Mouse (Mus musculus) c-Kit-positive CD71-negative TER-119-negative erythroid progenitor cells, embryonic 14.5 days (primary cell): ENCODE results near the gene Zbtb44.

Source experiments
- DNase-seq: peaks from one replicate; pipeline ENCODE4 v3.0.0-alpha.2; 2013; ENCODE audit warnings: low read depth

Zbtb44 gene

DNA sequence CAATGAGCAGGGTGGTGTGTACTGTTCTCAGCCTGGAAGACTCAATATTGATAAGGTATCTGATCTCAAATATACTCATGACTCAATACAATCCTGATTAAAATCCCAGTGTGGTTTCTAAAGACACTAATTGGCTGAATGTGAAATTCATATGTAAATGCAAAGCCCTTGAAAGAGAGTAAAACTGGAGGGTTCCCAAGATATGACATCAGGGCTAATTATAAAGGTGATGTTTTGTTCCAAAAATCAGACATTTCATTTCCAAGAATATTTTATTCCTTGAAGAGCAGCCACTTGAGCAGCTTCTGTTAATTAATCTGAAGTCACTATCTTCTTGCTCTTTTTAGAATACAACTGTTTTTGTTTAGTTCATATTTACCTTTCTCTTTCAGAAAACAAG lies 85.1 kb downstream of the Zbtb44 start:
- no peak for DNase-seq

DNA sequence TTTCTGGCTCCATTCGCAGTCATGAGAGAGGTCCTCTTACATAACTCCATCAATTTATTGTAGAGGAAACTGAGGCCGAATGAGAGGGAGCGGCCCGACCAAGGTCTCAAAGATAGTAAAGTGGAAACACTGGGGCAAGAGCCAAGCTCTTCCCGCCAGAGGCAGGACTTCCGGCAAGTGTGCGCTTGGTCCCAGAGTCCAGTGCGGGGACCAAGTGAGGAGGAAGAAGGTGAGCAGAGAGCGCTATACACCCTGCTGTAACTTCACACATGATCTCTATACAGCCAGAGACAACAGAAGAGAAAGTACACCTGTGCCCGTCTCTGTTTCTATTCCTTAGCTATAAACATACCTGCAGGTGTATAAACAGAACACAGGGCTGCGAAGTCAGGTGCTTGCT lies 86.6 kb downstream of the Zbtb44 start:
- no peak for DNase-seq

GRCm38 (mm10) chr9:31117488-31117887 lies 87.0 kb downstream of the Zbtb44 start:
- no peak for DNase-seq

GRCm38 (mm10) chr9:31118520-31119298 lies 88.3 kb downstream of the Zbtb44 start:
- no peak for DNase-seq

GRCm38 (mm10) chr9:31119405-31119804 lies 89.0 kb downstream of the Zbtb44 start:
- DNase-seq: no peak

DNA sequence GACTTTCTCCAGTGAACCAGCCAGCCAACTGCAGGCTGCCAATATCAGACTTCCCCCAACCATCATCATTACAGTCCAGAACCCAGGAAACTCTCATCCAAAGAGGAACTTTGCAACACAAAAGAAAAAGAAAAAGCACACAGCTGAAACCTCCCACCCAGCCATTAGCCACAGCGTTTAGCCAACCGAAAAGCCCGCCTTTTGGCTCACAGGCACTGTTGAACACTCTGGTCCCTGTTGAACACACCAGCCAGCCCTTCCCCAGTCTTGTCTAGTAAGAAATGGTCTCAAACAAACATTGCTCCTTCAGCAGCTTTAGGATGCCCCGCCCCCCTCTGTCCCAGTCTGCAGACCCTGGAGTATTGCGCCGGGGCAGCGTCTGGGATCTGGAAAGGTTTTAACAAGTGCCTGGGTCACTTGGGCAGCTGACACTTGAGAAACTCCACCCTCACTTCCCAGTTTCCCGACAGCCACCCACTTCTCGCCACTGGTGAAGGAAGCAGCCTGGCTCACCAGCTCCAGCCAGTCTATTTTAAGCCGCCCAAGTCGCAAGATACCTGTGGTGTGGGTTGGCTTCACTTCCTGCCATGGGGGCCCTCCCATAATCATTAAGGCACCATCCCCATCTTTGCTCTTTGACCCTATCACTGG lies 89.6 kb downstream of the Zbtb44 start:
- DNase-seq: no peak

- no peak for DNase-seq
These were observed 90.1 kb downstream of the Zbtb44 start for GRCm38 (mm10) chr9:31120533-31120915.

DNA sequence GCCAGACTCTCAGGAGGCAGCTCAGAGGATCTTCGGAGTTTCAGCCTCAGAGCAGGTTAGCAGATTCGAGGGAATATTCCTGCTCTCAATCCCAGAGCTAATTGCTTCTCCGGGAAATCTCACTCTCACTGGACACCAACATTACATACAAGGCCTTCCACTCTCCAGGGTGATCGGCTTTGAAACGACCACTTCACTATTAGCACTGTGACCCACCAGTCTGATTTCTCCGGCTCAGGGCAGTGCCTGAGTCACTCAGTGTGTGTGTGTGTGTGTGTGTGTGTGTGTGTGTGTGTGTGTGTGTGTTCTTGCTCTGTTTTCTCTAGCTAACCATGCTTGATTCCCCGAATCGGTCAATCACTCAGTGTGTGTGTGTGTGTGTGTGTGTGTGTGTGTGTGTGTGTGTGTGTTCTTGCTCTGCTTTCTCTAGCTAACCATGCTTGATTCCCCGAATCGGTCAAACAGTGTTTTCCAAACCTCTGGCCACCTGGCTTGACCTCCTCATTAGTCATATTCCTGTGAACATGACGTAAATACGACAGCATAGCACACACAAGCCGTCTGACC lies 92.1 kb downstream of the Zbtb44 start:
- DNase-seq: no peak
